In the genomic region with DNA sequence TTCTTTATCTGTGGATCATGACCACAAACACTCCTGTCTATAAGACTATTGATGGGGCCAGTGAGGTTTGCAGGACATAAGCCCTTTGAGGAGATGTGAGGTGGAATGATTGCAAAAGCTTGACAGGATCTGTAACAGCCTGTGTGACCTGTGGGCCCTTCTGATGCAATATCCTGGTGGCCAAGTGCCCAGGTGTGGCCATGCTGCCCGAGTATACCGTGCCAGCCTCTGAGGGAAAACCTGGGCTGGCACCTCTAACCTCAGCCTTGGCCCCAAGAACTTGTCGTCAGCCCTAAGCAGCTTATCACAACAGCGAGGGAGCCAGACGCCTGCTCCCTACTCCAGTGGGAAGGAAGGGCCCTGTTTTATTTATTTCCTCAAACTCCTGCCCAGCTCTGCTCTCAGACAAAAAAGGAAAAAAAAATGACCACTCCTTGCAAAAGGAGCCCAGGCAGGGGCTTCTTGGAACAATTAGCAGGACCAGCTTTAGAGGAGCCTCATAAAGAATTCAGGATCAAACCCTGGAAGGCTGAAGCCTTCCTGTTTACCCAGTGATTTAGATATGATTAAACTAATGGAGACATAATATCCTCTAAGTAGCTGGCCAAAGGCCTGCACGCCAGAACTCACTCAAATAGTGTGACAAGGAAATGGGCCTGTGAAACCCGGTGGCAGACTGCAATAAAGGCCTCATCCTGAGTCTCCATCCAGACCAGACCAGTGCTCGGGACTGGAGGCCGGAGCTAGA, we compare ENCODE assay signal across 10 mouse cellular contexts. TPM values are rescaled to one million over a fixed set of nuclear protein-coding genes. Genes with fewer than 3 reads are reported as not detected.
DNase-seq lines count a peak whose midpoint lies in the region; ATAC-seq and TF ChIP-seq lines count a peak whose summit lies in the region.
"Had no signal": no experiment of that assay in that cellular context is flagged by ENCODE, and none has a peak within 500 bp of the region (broad histone marks: within the 10 kb centered on the region; RNA-seq: fewer than 3 reads in every experiment).

No protein-coding gene starts in this region.

- DNase-seq in cerebellum, postnatal 36 days = peak; percentile 8 to 27
- DNase-seq in cerebellum, adult 18-20 months = no peak
- DNase-seq in adrenal gland, postnatal 25 days = peak; percentile 43
- DNase-seq in heart, postnatal 14 days = peak; percentile 59 to 61
- peak; percentile 34 for DNase-seq in lung, embryonic 14.5 days
- DNase-seq in right cerebral cortex, postnatal 36 days (ENCODE audit: low spot score in 2 of 2) = no peak
- no peak for DNase-seq in neural tube, embryonic 10.5 days (ENCODE audit: extremely low spot score, low spot score)

- H3K4me2 ChIP-seq in lung, embryonic 14.5 days = no peak overlapping the region
- H3K4me2 ChIP-seq: neural tube, embryonic 12.5 days had no signal

- H3K9me3 ChIP-seq in lung, embryonic 14.5 days (ENCODE audit: low read depth, low read length) = no peaks in the 10 kb centered on the region
- H3K9me3 ChIP-seq: neural tube, embryonic 12.5 days had no signal

- intact Hi-C loops in heart, postnatal 14 days (cut with DNase I) = no loop called here

- H3K36me3 ChIP-seq in lung, embryonic 14.5 days (ENCODE audit: insufficient read depth) = no peaks in the 10 kb centered on the region
- H3K36me3 ChIP-seq: neural tube, embryonic 12.5 days had no signal

- peak; percentile 26; the same call in 1 of the 2 replicates for ATAC-seq in lung, embryonic 14.5 days (ENCODE audit: insufficient read depth)
- ATAC-seq in monocyte, adult 5-6 weeks (replicated peaks; ENCODE audit: insufficient number of reproducible peaks, low FRiP score, low TSS enrichment, poor library complexity, severe bottlenecking) = no peak

- no peaks in the 10 kb centered on the region for H3K27me3 ChIP-seq in lung, embryonic 14.5 days (ENCODE audit: insufficient read depth, low read length)
- H3K27me3 ChIP-seq: CH12.LX; neural tube, embryonic 12.5 days had no signal

- H3K27ac ChIP-seq in lung, embryonic 14.5 days (ENCODE audit: low read depth) = peak overlapping the region; percentile 77
- H3K27ac ChIP-seq: neural tube, embryonic 12.5 days had no signal

- no peak overlapping the region for H3K9ac ChIP-seq in lung, embryonic 14.5 days
- H3K9ac ChIP-seq: neural tube, embryonic 12.5 days had no signal

- WGBS in lung, embryonic 14.5 days = 40% methylated on average over 9 of the region's 9 CpGs

- H3K4me1 ChIP-seq in lung, embryonic 14.5 days (ENCODE audit: insufficient read depth) = peaks cover 11% of the 10 kb centered on the region; the same call in 1 of the 2 replicates
- H3K4me1 ChIP-seq: neural tube, embryonic 12.5 days had no signal

- H3K4me3 ChIP-seq in lung, embryonic 14.5 days (ENCODE audit: low read depth, low read length) = no peak overlapping the region
- H3K4me3 ChIP-seq: neural tube, embryonic 12.5 days had no signal

- TF ChIP-seq CTCF in lung, embryonic 14.5 days (IDR thresholded peaks at IDR 0.05; ENCODE audit: low read depth) = no peak

RNA-seq across cellular contexts. Expression of gene Tc2n, which starts 49.2 kb away (rescaled TPM):
- 0.67 and 1.3 TPM in 2 replicates for total RNA-seq in adrenal gland, postnatal 25 days (2021)
- 1 to 10 TPM in 1 of 2 experiments, under 1 TPM in 1; 0.76 to 1.1 TPM for total RNA-seq in heart, postnatal 14 days (2021)
- polyA plus RNA-seq in lung, embryonic 14.5 days (2014; fragmentation: Nextera tagmentation; extraction: Ambion mirVana) = 2.4 and 3.6 TPM in 2 replicates
- total RNA-seq in monocyte, adult 5-6 weeks (2017) = not detected in 3 replicates
- polyA plus RNA-seq: neural tube, embryonic 12.5 days had no signal

RNA-seq across cellular contexts. Expression of gene Fbln5, which starts 51.4 kb away (rescaled TPM):
- 50.9 and 55.6 TPM in 2 replicates for total RNA-seq in adrenal gland, postnatal 25 days (2021)
- 10 to 100 TPM; 31.6 to 38.1 TPM for total RNA-seq in heart, postnatal 14 days (2021)
- 66.9 and 77.1 TPM in 2 replicates for polyA plus RNA-seq in lung, embryonic 14.5 days (2014; fragmentation: Nextera tagmentation; extraction: Ambion mirVana)
- total RNA-seq in monocyte, adult 5-6 weeks (2017) = not detected in 3 replicates

Comparison
In these comparisons a context has a peak if more than half of its experiments do, and no peak if none do; other contexts are left out.
1. DNase-seq: peak in cerebellum, postnatal 36 days (2 of 2), adrenal gland, postnatal 25 days (single experiment), heart, postnatal 14 days (2 of 2) and lung, embryonic 14.5 days (single experiment); none in cerebellum, adult 18-20 months (0 of 2), right cerebral cortex, postnatal 36 days (0 of 2) and neural tube, embryonic 10.5 days (single experiment).
2. RNA of gene Fbln5, which starts 51.4 kb away (total RNA-seq): 50.9 to 55.6 TPM in adrenal gland, postnatal 25 days and 31.6 to 38.1 TPM in heart, postnatal 14 days; not detected in monocyte, adult 5-6 weeks; every median in the first group is over 10 times any median in the second.